Mouse (Mus musculus) neural tube, embryonic 11.5 days (tissue): ENCODE measurements around the gene Tet1. TPM values are rescaled to one million over a fixed set of nuclear protein-coding genes. Genes with fewer than 3 reads are reported as not detected.

ENCODE experiments used
- ATAC-seq: fragments of 200-750 bp; cut with Nextera tagmentation; 2 replicates; pipeline ENCODE4 v1.8.0; 2017; ENCODE audit warnings: moderate number of reproducible peaks, mild to moderate bottlenecking, moderate TSS enrichment, moderate library complexity; ENCODE audit not compliant: insufficient read depth, low FRiP score, low TSS enrichment
- DNase-seq: peaks from one replicate; pipeline ENCODE4 v3.0.0-alpha.2; 2015; ENCODE audit warnings: low spot score
- H3K27ac ChIP-seq: fragments of 300-500 bp; sonication (generic); 2 replicates; pipeline ENCODE4 v1.5.1; 2014; ENCODE audit warnings: low read depth, mild to moderate bottlenecking, low read length
- H3K27me3 ChIP-seq: fragments of 300-500 bp; sonication (generic); 2 replicates; pipeline ENCODE4 v1.6.1; 2014; ENCODE audit warnings: mild to moderate bottlenecking, low read length, mixed read lengths; ENCODE audit not compliant: control insufficient read depth, insufficient read depth
- H3K36me3 ChIP-seq: fragments of 300-500 bp; sonication (generic); 2 replicates; pipeline ENCODE4 v1.6.1; 2014; ENCODE audit warnings: mild to moderate bottlenecking, low read length, moderate library complexity, mixed read lengths; ENCODE audit not compliant: control insufficient read depth, insufficient read depth
- H3K4me1 ChIP-seq: fragments of 300-500 bp; sonication (generic); 2 replicates; pipeline ENCODE4 v1.6.1; 2014; ENCODE audit warnings: low read length, mixed read lengths; ENCODE audit not compliant: control insufficient read depth, insufficient read depth
- H3K4me2 ChIP-seq: fragments of 300-500 bp; sonication (generic); 2 replicates; pipeline ENCODE4 v1.6.1; 2014; ENCODE audit warnings: low read depth, mild to moderate bottlenecking, moderate library complexity
- H3K4me3 ChIP-seq: fragments of 300-500 bp; sonication (generic); 2 replicates; pipeline ENCODE4 v1.5.1; 2014; ENCODE audit warnings: low read depth, low read length
- H3K9ac ChIP-seq: fragments of 300-500 bp; sonication (generic); 2 replicates; pipeline ENCODE4 v1.6.1; 2014; ENCODE audit warnings: mild to moderate bottlenecking, low read length
- H3K9me3 ChIP-seq: fragments of 300-500 bp; sonication (generic); 2 replicates; pipeline ENCODE4 v1.6.1; 2016; ENCODE audit warnings: low read length; ENCODE audit not compliant: control insufficient read depth
- WGBS: fragments of 180-500 bp; shearing (Covaris S2); extraction: QIAGEN DNeasy Blood & Tissue Kit; methylation state at CpG from one replicate; pipeline ENCODE4 v1.1.7; 2014; 5-methylcytosine and 5-hydroxymethylcytosine counted together
- polyA plus RNA-seq: library from polyadenylated mRNA; unstranded; fragments of >200 nt; fragmentation: Nextera tagmentation; extraction: Ambion mirVana; gene quantifications from 2 replicates; pipeline ENCODE4 v1.2.1, GENCODE M21; 2014

Gene Tet1
- polyA plus RNA-seq, 1 experiment from 2014 or later: 30.1 TPM

DNA sequence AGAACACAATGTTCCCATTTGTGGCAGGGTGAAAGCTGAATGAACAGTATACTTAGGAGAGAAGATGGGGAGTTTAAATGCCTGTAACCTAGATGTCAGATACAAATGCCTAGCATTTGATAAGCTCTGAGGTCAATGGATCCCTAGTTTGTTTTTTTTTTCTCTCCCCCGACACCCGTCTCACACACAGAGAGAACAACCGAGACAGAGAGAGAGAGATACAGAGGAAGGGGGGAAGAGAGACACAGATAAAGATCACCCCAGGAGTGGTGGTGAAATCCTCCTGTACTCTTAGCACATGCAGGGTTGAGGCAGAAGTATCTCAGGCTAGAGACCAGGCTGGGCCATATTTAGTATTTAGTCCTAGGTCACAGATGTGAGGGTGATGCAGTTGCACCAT lies 10.2 kb upstream of the Tet1 start:
- WGBS: 83% methylated on average over 3 of the region's 3 CpGs
- Histone ChIP-seq H3K9ac (no peak overlapping the region), H3K36me3 (no peaks in the 10 kb centered on the region), H3K4me2 (no peak overlapping the region), H3K27me3 (no peaks in the 10 kb centered on the region), H3K4me3 (no peak overlapping the region), H3K27ac (no peak overlapping the region), H3K9me3 (no peaks in the 10 kb centered on the region), H3K4me1 (no peaks in the 10 kb centered on the region)
- no peak for ATAC-seq
- no peak for DNase-seq

DNA sequence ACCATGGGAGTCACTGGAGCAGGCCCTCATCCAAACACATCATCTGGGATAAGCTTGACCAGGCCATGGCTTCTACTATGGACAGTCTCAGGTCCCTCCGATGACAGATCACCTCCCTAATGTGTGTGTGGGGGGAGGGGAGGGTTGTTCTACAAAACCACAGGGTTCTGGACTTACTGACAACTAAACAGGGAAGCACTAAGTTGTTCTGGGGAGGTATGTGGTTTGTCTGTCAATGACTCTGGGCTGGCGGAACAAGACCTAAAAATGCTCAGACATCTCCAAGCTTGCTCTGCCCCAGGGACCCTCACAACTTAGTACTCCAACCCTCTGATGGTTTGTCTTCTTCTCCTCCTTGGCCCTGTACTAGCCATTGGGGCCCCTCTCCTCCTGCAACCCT lies 2.3 kb upstream of the Tet1 start:
- Histone ChIP-seq H3K4me1 (no peaks in the 10 kb centered on the region), H3K9me3 (no peaks in the 10 kb centered on the region), H3K9ac (no peak overlapping the region), H3K27me3 (no peaks in the 10 kb centered on the region), H3K27ac (no peak overlapping the region), H3K4me3 (no peak overlapping the region), H3K36me3 (no peaks in the 10 kb centered on the region), H3K4me2 (no peak overlapping the region)
- DNase-seq: no peak
- 97% methylated on average over 2 of the region's 2 CpGs for WGBS
- ATAC-seq: no peak

DNA sequence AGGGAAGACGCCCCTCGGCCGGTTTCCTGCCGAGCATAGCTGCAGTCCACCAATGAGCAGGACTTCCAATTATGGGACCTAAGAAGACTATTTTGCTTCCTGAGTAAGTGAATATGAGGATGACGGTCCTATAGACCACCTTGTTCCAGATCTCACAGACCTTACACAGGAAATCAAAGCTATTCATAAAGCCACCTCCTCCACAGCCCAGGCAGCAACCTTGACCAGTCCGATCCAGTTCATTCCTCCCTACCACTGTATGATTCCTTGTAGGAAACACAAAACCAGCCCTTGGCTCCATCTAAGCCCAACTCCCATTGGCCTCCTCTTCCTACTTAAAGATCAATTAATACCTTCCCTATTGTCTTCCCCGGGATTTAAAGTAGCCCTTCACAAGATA lies 2.5 kb downstream of the Tet1 start:
- H3K9me3 ChIP-seq: no peaks in the 10 kb centered on the region

DNA sequence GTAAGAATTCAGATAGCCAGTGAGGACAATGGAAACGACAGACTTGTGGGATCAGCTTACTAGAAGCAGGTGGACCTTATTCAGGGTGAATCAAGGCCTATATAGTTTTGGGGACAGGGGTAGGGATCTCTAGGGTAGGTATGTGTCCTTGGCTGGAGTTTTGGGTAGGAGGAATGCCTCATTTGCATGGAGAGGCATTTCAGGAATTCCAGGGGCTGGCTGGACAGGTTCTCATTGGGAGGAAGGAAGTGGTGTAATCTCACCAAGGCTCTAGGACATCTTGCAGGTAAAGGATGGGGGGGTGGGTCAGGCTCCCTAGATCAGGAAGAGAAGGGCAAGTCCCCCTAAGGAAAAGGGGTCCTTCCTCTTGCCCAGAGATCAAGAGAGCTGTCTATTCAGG lies 6.0 kb downstream of the Tet1 start:
- no peak for DNase-seq
- Histone ChIP-seq H3K9me3 (no peaks in the 10 kb centered on the region), H3K36me3 (no peaks in the 10 kb centered on the region), H3K4me1 (no peaks in the 10 kb centered on the region), H3K4me2 (no peak overlapping the region), H3K27me3 (no peaks in the 10 kb centered on the region), H3K9ac (no peak overlapping the region), H3K27ac (no peak overlapping the region), H3K4me3 (no peak overlapping the region)
- 71% methylated on average over 1 of the region's 1 CpGs for WGBS
- ATAC-seq: no peak

More for the DNA sequence above, 2.5 kb downstream of the Tet1 start:
- no peak overlapping the region for H3K27ac ChIP-seq
- H3K27me3 ChIP-seq: no peaks in the 10 kb centered on the region
- ATAC-seq (no peak), DNase-seq (no peak)
- H3K4me3 ChIP-seq: no peak overlapping the region
- no peak overlapping the region for H3K9ac ChIP-seq
- no peak overlapping the region for H3K4me2 ChIP-seq
- H3K4me1 ChIP-seq: no peaks in the 10 kb centered on the region
- H3K36me3 ChIP-seq: no peaks in the 10 kb centered on the region
- WGBS: 93% methylated on average over 7 of the region's 7 CpGs

DNA sequence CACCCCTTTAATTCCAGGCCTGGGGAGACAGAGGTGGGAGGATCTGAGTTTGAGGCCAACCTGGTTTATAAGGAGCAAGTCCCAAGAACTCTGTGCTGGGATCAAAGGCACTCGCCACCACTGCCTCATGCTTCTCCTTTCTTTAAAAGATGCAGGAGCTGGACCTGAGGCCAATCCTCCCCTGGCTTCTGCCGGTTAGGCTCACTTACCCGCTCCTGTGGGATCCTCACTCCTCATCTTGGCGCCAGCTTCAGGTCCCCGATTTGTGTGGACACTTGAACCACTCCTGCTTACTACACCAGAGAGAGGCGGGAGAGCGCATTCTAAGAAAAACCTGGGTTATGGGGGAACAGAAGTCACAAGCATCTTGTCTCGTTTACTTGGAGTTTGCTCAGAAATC lies 7.0 kb downstream of the Tet1 start:
- DNase-seq (no peak), ATAC-seq (no peak)
- no peaks in the 10 kb centered on the region for H3K27me3 ChIP-seq
- H3K9ac ChIP-seq: no peak overlapping the region
- no peaks in the 10 kb centered on the region for H3K4me1 ChIP-seq
- no peaks in the 10 kb centered on the region for H3K36me3 ChIP-seq
- no peak overlapping the region for H3K4me2 ChIP-seq
- 50% methylated on average over 8 of the region's 8 CpGs for WGBS
- H3K4me3 ChIP-seq: no peak overlapping the region
- no peak overlapping the region for H3K27ac ChIP-seq
- H3K9me3 ChIP-seq: no peaks in the 10 kb centered on the region

DNA sequence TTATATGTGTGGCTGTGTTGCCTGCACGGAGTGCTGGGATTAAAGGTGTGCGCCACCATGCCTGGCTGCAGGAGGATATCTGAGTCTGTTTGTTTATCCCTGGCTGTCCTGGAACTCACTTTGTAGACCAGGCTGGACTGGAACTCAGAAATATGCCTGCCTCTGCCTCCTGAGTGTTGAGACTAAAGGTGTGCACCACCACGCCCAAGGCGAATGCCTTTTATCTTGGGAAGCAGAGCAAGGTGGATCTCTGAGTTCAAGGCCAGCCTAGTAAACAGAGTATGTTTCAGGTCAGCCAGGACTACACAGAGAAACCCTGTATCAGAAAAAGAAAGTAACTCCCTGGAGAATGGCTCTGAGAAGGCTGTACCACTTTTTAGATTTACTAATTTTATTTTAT lies 8.7 kb downstream of the Tet1 start:
- ATAC-seq (no peak), DNase-seq (no peak)
- H3K27ac ChIP-seq: no peak overlapping the region
- no peak overlapping the region for H3K4me3 ChIP-seq
- no peaks in the 10 kb centered on the region for H3K4me1 ChIP-seq
- no peaks in the 10 kb centered on the region for H3K27me3 ChIP-seq
- no peaks in the 10 kb centered on the region for H3K9me3 ChIP-seq
- no peak overlapping the region for H3K4me2 ChIP-seq
- H3K36me3 ChIP-seq: no peaks in the 10 kb centered on the region
- WGBS: 96% methylated on average over 4 of the region's 4 CpGs
- H3K9ac ChIP-seq: no peak overlapping the region

DNA sequence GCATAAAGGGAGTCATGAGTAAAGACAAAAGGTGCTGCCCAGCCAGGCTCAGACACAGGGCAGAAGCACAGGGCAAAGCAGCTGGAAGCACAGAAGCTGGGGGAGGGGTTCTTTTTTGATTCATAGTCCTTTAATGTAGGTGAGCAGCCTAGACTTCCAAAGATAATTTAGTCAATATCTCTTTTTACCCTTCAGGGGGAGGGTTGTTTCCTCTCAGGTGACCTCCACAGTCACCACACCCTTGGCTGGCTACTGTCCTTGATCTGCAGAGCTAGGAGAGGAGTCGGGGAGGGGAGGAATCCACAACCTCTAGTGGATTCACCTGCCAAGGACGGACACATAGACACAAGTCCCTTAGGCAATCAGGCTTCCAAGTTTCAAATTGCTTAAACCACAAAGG lies 10.7 kb downstream of the Tet1 start:
- no peak overlapping the region for H3K27ac ChIP-seq
- H3K27me3 ChIP-seq: no peaks in the 10 kb centered on the region
- no peak for ATAC-seq
- no peaks in the 10 kb centered on the region for H3K9me3 ChIP-seq
- DNase-seq: no peak
- no peak overlapping the region for H3K4me2 ChIP-seq
- no peaks in the 10 kb centered on the region for H3K4me1 ChIP-seq
- WGBS: 88% methylated on average over 2 of the region's 2 CpGs
- no peak overlapping the region for H3K9ac ChIP-seq
- no peak overlapping the region for H3K4me3 ChIP-seq
- no peaks in the 10 kb centered on the region for H3K36me3 ChIP-seq

DNA sequence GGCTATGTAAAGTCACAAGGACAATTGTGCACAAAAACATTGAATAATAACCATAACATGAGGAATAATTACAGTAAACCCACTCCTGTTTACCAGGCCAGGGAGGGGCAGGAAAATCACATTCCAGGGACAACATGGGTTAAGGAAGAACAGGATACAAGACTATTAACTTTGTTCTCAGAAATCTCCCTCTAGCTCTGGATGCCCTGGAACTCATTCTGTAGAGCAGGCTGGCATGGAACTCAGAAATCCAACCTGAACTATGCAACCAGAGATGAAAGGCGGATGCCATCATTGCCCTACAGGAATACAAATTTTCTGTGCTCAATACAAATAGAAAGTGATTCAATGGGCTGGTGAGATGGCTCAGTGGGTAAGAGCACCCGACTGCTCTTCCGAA lies 11.4 kb downstream of the Tet1 start:
- Histone ChIP-seq H3K4me1 (no peaks in the 10 kb centered on the region), H3K4me3 (no peak overlapping the region), H3K27me3 (no peaks in the 10 kb centered on the region), H3K9ac (no peak overlapping the region), H3K4me2 (no peak overlapping the region), H3K9me3 (no peaks in the 10 kb centered on the region), H3K36me3 (no peaks in the 10 kb centered on the region), H3K27ac (no peak overlapping the region)
- ATAC-seq (no peak), DNase-seq (no peak)
- 91% methylated on average over 3 of the region's 3 CpGs for WGBS

DNA sequence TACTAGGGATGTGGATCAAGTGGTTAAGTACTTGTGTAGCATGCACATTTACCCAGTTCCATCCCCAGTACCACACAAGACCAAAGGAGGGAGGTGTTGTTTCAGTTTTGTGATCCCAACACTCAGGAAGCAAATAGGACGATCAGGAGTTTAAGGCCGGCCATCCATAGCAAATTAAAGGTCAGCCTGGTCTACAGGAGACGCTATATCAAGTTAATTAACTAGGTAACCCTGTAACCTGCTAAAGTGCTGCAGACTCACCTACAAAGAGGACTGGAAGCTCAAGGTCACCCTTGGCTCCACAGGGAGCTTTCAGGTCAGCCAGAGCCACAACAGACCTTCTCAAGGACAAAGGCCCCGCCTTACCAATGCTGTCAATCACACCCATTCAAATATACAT lies 12.0 kb downstream of the Tet1 start:
- no peaks in the 10 kb centered on the region for H3K9me3 ChIP-seq
- H3K36me3 ChIP-seq: no peaks in the 10 kb centered on the region

More for the DNA sequence above, 12.0 kb downstream of the Tet1 start:
- DNase-seq (no peak), ATAC-seq (no peak)
- Histone ChIP-seq H3K4me2 (no peak overlapping the region), H3K27me3 (no peaks in the 10 kb centered on the region), H3K9ac (no peak overlapping the region), H3K27ac (no peak overlapping the region), H3K4me1 (no peaks in the 10 kb centered on the region), H3K4me3 (no peak overlapping the region)
- 67% methylated on average over 4 of the region's 4 CpGs for WGBS
